Mouse (Mus musculus): ENCODE data around the gene Slc12a1. TPM values are rescaled to one million over a fixed set of nuclear protein-coding genes. Genes with fewer than 3 reads are reported as not detected.

Gene Slc12a1
- total and polyA plus RNA-seq, 2 experiments from 2014 or later, result not detected

- ATAC-seq (ENCODE audit: insufficient read depth, low read depth), result peak; percentile 73
- peak; percentile 27 for DNase-seq (ENCODE audit: low spot score)
- Histone ChIP-seq H3K27me3 (ENCODE audit: control insufficient read depth, insufficient read depth, low read length) (no peaks in the 10 kb centered on the region), H3K4me1 (ENCODE audit: control insufficient read depth, insufficient read depth) (peaks cover 17% of the 10 kb centered on the region; the same call in 1 of the 2 replicates), H3K9ac (replicated peaks; ENCODE audit: low read depth, low read length) (peak overlapping the region; percentile 77), H3K4me2 (ENCODE audit: low read depth, low read length) (peak overlapping the region; percentile 78), H3K4me3 (ENCODE audit: low read depth, low read length) (peak overlapping the region; percentile 62), H3K36me3 (replicated peaks; ENCODE audit: control insufficient read depth, insufficient read depth, low read length) (no peaks in the 10 kb centered on the region), H3K27ac (ENCODE audit: low read depth) (peak overlapping the region; percentile 77), H3K9me3 (replicated peaks; ENCODE audit: control insufficient read depth, low read length) (no peaks in the 10 kb centered on the region)
- whole genome bisulfite sequencing, result 2% methylated on average over 36 of the region's 59 CpGs
- no peak for TF ChIP-seq CTCF (IDR thresholded peaks at IDR 0.05; ENCODE audit: low read depth)
These were observed 29.5 kb upstream of the Slc12a1 start for GRCm38 (mm10) chr2:125122624-125123476.

DNA sequence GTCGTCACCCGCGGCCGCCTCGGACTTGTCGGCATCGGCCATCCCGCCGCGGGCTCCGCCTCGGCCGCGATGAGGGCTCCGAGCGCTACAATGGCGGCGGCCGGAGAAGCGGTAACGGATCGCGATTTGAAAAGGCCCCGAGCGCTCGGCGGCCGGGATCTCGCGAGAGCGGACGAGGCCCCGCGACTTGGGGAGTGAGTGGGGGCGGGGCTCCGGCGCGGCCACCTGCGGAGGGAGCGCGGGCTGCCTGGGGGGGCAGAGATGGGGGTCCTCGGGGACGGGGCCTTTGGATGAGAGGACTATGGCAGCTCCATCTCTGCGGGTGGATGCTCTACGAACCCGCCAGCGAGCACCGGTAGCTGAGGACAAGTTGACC, 28.8 kb upstream of the Slc12a1 start, which contains the start of gene Myef2:
Myef2 (minus strand) TSS at position 185 of the 376 bp plus-strand sequence.
- DNase-seq (ENCODE audit: low spot score) (peak; percentile 77), ATAC-seq (ENCODE audit: insufficient read depth, low read depth) (peak; percentile 93)
- Histone ChIP-seq H3K9ac (replicated peaks; ENCODE audit: low read depth, low read length) (peak within 1 kb of the TSS; percentile 77), H3K9me3 (replicated peaks; ENCODE audit: control insufficient read depth, low read length) (no peaks in the 10 kb centered on the region), H3K4me2 (ENCODE audit: low read depth, low read length) (peak within 1 kb of the TSS; percentile 78), H3K27ac (ENCODE audit: low read depth) (peak within 1 kb of the TSS; percentile 77), H3K27me3 (ENCODE audit: control insufficient read depth, insufficient read depth, low read length) (no peaks in the 10 kb centered on the region), H3K36me3 (replicated peaks; ENCODE audit: control insufficient read depth, insufficient read depth, low read length) (no peaks in the 10 kb centered on the region), H3K4me3 (ENCODE audit: low read depth, low read length) (peak within 1 kb of the TSS; percentile 62), H3K4me1 (ENCODE audit: control insufficient read depth, insufficient read depth) (peaks cover 17% of the 10 kb centered on the region; the same call in 1 of the 2 replicates)
- WGBS, result 1% methylated on average over 38 of the region's 48 CpGs
- TF ChIP-seq CTCF (IDR thresholded peaks at IDR 0.05; ENCODE audit: low read depth) (no peak), EP300 (IDR thresholded peaks at IDR 0.05; ENCODE audit: low read depth) (peak; percentile 87)

GRCm38 (mm10) chr2:125125824-125126223, 26.5 kb upstream of the Slc12a1 start:
- Histone ChIP-seq H3K27me3 (ENCODE audit: control insufficient read depth, insufficient read depth, low read length) (no peaks in the 10 kb centered on the region), H3K9me3 (replicated peaks; ENCODE audit: control insufficient read depth, low read length) (no peaks in the 10 kb centered on the region), H3K4me2 (ENCODE audit: low read depth, low read length) (no peak overlapping the region), H3K4me3 (ENCODE audit: low read depth, low read length) (no peak overlapping the region), H3K27ac (ENCODE audit: low read depth) (no peak overlapping the region), H3K4me1 (ENCODE audit: control insufficient read depth, insufficient read depth) (peaks cover 16% of the 10 kb centered on the region; the same call in 1 of the 2 replicates), H3K36me3 (replicated peaks; ENCODE audit: control insufficient read depth, insufficient read depth, low read length) (no peaks in the 10 kb centered on the region), H3K9ac (replicated peaks; ENCODE audit: low read depth, low read length) (no peak overlapping the region)
- TF ChIP-seq CTCF (IDR thresholded peaks at IDR 0.05; ENCODE audit: low read depth) (no peak), EP300 (IDR thresholded peaks at IDR 0.05; ENCODE audit: low read depth) (no peak)
- 24% methylated on average over 4 of the region's 4 CpGs for WGBS
- ATAC-seq (ENCODE audit: insufficient read depth, low read depth), result no peak
- no peak for DNase-seq (ENCODE audit: low spot score)

GRCm38 (mm10) chr2:125126792-125127191, 25.5 kb upstream of the Slc12a1 start:
- H3K36me3 ChIP-seq (replicated peaks; ENCODE audit: control insufficient read depth, insufficient read depth, low read length), result no peaks in the 10 kb centered on the region
- no peak for DNase-seq (ENCODE audit: low spot score)

GRCm38 (mm10) chr2:125134113-125134512, 18.2 kb upstream of the Slc12a1 start:
- Histone ChIP-seq H3K4me2 (ENCODE audit: low read depth, low read length) (no peak overlapping the region), H3K9me3 (replicated peaks; ENCODE audit: control insufficient read depth, low read length) (no peaks in the 10 kb centered on the region), H3K4me1 (ENCODE audit: control insufficient read depth, insufficient read depth) (peaks cover 10% of the 10 kb centered on the region), H3K36me3 (replicated peaks; ENCODE audit: control insufficient read depth, insufficient read depth, low read length) (no peaks in the 10 kb centered on the region), H3K4me3 (ENCODE audit: low read depth, low read length) (no peak overlapping the region), H3K27me3 (ENCODE audit: control insufficient read depth, insufficient read depth, low read length) (peaks cover 9% of the 10 kb centered on the region; the same call in 1 of the 2 replicates), H3K27ac (ENCODE audit: low read depth) (no peak overlapping the region), H3K9ac (replicated peaks; ENCODE audit: low read depth, low read length) (no peak overlapping the region)
- TF ChIP-seq EP300 (IDR thresholded peaks at IDR 0.05; ENCODE audit: low read depth) (no peak), CTCF (IDR thresholded peaks at IDR 0.05; ENCODE audit: low read depth) (no peak)
- 35% methylated on average over 4 of the region's 4 CpGs for WGBS
- ATAC-seq (ENCODE audit: insufficient read depth, low read depth), result no peak
- no peak for DNase-seq (ENCODE audit: low spot score)

More at GRCm38 (mm10) chr2:125126792-125127191, 25.5 kb upstream of the Slc12a1 start:
- no peak overlapping the region for H3K9ac ChIP-seq (replicated peaks; ENCODE audit: low read depth, low read length)
- H3K4me3 ChIP-seq (ENCODE audit: low read depth, low read length), result no peak overlapping the region
- H3K4me2 ChIP-seq (ENCODE audit: low read depth, low read length), result no peak overlapping the region
- no peaks in the 10 kb centered on the region for H3K27me3 ChIP-seq (ENCODE audit: control insufficient read depth, insufficient read depth, low read length)
- peaks cover 8% of the 10 kb centered on the region; the same call in 1 of the 2 replicates for H3K4me1 ChIP-seq (ENCODE audit: control insufficient read depth, insufficient read depth)
- no peak overlapping the region for H3K27ac ChIP-seq (ENCODE audit: low read depth)
- no peaks in the 10 kb centered on the region for H3K9me3 ChIP-seq (replicated peaks; ENCODE audit: control insufficient read depth, low read length)
- WGBS, result 39% methylated on average over 3 of the region's 3 CpGs
- ATAC-seq (ENCODE audit: insufficient read depth, low read depth), result no peak
- TF ChIP-seq EP300 (IDR thresholded peaks at IDR 0.05; ENCODE audit: low read depth), result no peak
- TF ChIP-seq CTCF (IDR thresholded peaks at IDR 0.05; ENCODE audit: low read depth), result no peak

Measured in heart, postnatal 0 days (tissue).